Mouse (Mus musculus) ES-Bruce4 (cell line): ENCODE results near the gene Ccnjl.

ENCODE experiments used
- CTCF ChIP-seq: IDR thresholded peaks from one replicate; pipeline ENCODE4 v1.8.1; 2011; ENCODE audit warnings: low read depth, low read length
- EP300 ChIP-seq: IDR thresholded peaks from 2 replicates; pipeline ENCODE4 v1.6.1; 2011; ENCODE audit warnings: low read depth, low read length; ENCODE audit not compliant: insufficient read depth
- POLR2A ChIP-seq: IDR thresholded peaks from one replicate; pipeline ENCODE4 v1.8.1; 2011; ENCODE audit warnings: low read length; ENCODE audit not compliant: insufficient read depth

DNA sequence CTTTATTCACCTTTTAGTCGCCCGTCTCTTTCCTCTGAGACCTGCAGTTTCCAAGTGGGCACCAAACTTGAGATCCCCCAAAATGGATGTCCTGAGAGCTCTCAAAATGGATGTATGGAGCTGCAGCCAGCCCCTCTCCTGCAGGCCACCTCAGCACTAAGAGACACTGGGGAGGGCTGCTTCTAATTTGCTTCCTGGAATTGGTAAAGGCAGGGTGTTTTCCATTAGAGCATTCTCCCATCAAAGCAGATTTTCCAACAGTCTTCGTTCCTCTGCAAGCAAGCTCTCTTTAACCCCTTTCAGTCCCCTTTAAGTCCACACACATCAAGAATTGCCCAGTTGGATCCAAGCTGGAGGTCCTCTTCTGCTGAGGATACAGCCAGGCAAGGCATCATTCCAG, 49.2 kb upstream of the Ccnjl start:
- TF ChIP-seq CTCF (no peak), EP300 (no peak), POLR2A (no peak)
